Mouse (Mus musculus): ENCODE data around the gene Fam214b. TPM values are rescaled to one million over a fixed set of nuclear protein-coding genes. Genes with fewer than 3 reads are reported as not detected.

The Fam214b gene
- total and polyA plus RNA-seq, 3 experiments, result 1.3 to 3.8 TPM; not detected in 1

- Histone ChIP-seq H3K79me2 (ENCODE audit: control insufficient read depth, insufficient read depth, low read length, poor library complexity) (no peaks in the 10 kb centered on the region), H3K9ac (ENCODE audit: control insufficient read depth, low read depth, low read length, poor library complexity, severe bottlenecking) (peak overlapping the region; percentile 63), H3K27ac (ENCODE audit: control insufficient read depth, low read depth, low read length) (no peak overlapping the region), H3K9me3 (replicated peaks; ENCODE audit: insufficient read depth, low read length) (no peaks in the 10 kb centered on the region), H3K4me3 (ENCODE audit: control insufficient read depth in 1 of 2, insufficient read depth in 1 of 2, low read depth in 2 of 2, low read length in 2 of 2) (peak overlapping the region; percentile 56 to 62), H3K36me3 (ENCODE audit: control insufficient read depth in 1 of 2, insufficient read depth in 2 of 2, low read length in 2 of 2) (peaks cover 0 to 9% of the 10 kb centered on the region in 2 experiments; a peak in 2 of 4 replicates), H3K4me1 (ENCODE audit: control insufficient read depth in 1 of 2, insufficient read depth in 2 of 2, low read length in 2 of 2) (peaks cover 5 to 24% of the 10 kb centered on the region in 2 experiments), H3K27me3 (ENCODE audit: control insufficient read depth in 1 of 2, insufficient read depth in 2 of 2, low read length in 2 of 2) (no peaks in the 10 kb centered on the region)
- peak; percentile 94 for DNase-seq (ENCODE audit: low read depth, low spot score)
- peak; percentile 36; the same call in 1 of the 2 replicates for TF ChIP-seq ELF1 (IDR thresholded peaks at IDR 0.05; ENCODE audit: low read depth, low read length)
- no peak for TF ChIP-seq ZMIZ1 (IDR thresholded peaks at IDR 0.05; ENCODE audit: low read depth, low read length)
- TF ChIP-seq ZNF384 (IDR thresholded peaks at IDR 0.05; ENCODE audit: low read depth, low read length), result no peak
- TF ChIP-seq SIN3A (IDR thresholded peaks at IDR 0.05; ENCODE audit: low read length), result peak; percentile 82
- TF ChIP-seq ZC3H11A (IDR thresholded peaks at IDR 0.05; ENCODE audit: low read depth, low read length), result peak; percentile 53; the same call in 1 of the 2 replicates
- TF ChIP-seq NELFE (IDR thresholded peaks at IDR 0.05; ENCODE audit: low read depth, low read length), result no peak
- no peak for TF ChIP-seq NRF1 (IDR thresholded peaks at IDR 0.05; ENCODE audit: insufficient read depth, low read depth, low read length, poor library complexity, severe bottlenecking)
- peak; percentile 39; the same call in 1 of the 2 replicates for TF ChIP-seq MXI1 (IDR thresholded peaks at IDR 0.05; ENCODE audit: low read depth, low read length)
- TF ChIP-seq KAT2A (conservative IDR thresholded peaks at IDR 0.05; ENCODE audit: low read depth, low read length), result no peak
- TF ChIP-seq SMC3 (IDR thresholded peaks at IDR 0.05; ENCODE audit: low read depth, low read length), result peak; percentile 69
- TF ChIP-seq HCFC1 (IDR thresholded peaks at IDR 0.05; ENCODE audit: low read depth, low read length), result peak; percentile 61; the same call in 1 of the 2 replicates
- peak; percentile 63 to 94 (median 88) for TF ChIP-seq CTCF (IDR thresholded peaks at IDR 0.05 in 2 of 3, conservative IDR thresholded peaks at IDR 0.05 in 1 of 3; ENCODE audit: control insufficient read depth in 1 of 3, insufficient read depth in 1 of 3, low read depth in 2 of 3, low read length in 3 of 3, poor library complexity in 1 of 3, severe bottlenecking in 1 of 3)
- TF ChIP-seq TCF12 (IDR thresholded peaks at IDR 0.05; ENCODE audit: low read depth, low read length), result 0 out of 2 replicates have a peak, but pooled peaks have one; percentile 37
- no peak for TF ChIP-seq UBTF (IDR thresholded peaks at IDR 0.05; ENCODE audit: borderline replicate concordance, insufficient read depth, low read depth, low read length)
- TF ChIP-seq GABPA (IDR thresholded peaks at IDR 0.05; ENCODE audit: low read depth, low read length), result no peak
- 0 out of 2 replicates have a peak, but pooled peaks have one; percentile 32 for TF ChIP-seq TBP (IDR thresholded peaks at IDR 0.05; ENCODE audit: low read depth, low read length)
- TF ChIP-seq RAD21 (IDR thresholded peaks at IDR 0.05; ENCODE audit: low read depth, low read length), result peak; percentile 90
Measured at GRCm38 (mm10) chr4:43047231-43047630, 1.2 kb upstream of the Fam214b start.

GRCm38 (mm10) chr4:43046607-43047006 lies 587 bp upstream of the Fam214b start:
- no peaks in the 10 kb centered on the region for H3K27me3 ChIP-seq (ENCODE audit: control insufficient read depth in 1 of 2, insufficient read depth in 2 of 2, low read length in 2 of 2)
- H3K4me3 ChIP-seq (ENCODE audit: control insufficient read depth in 1 of 2, insufficient read depth in 1 of 2, low read depth in 2 of 2, low read length in 2 of 2), result peak overlapping the region; percentile 46 to 62
- H3K9ac ChIP-seq (ENCODE audit: control insufficient read depth, low read depth, low read length, poor library complexity, severe bottlenecking), result peak overlapping the region; percentile 54
- no peak for TF ChIP-seq MYC (IDR thresholded peaks at IDR 0.05; ENCODE audit: low read depth, low read length)
- no peak for TF ChIP-seq SMC3 (IDR thresholded peaks at IDR 0.05; ENCODE audit: low read depth, low read length)
- TF ChIP-seq MAZ (IDR thresholded peaks at IDR 0.05; ENCODE audit: low read depth, low read length), result no peak
- no peak for TF ChIP-seq UBTF (IDR thresholded peaks at IDR 0.05; ENCODE audit: borderline replicate concordance, insufficient read depth, low read depth, low read length)
- TF ChIP-seq ZNF384 (IDR thresholded peaks at IDR 0.05; ENCODE audit: low read depth, low read length), result no peak
- no peak for TF ChIP-seq ZMIZ1 (IDR thresholded peaks at IDR 0.05; ENCODE audit: low read depth, low read length)
- no peak for TF ChIP-seq E2F4 (IDR thresholded peaks at IDR 0.05; ENCODE audit: borderline replicate concordance, low read depth, low read length)
- no peak for TF ChIP-seq GATA1 (IDR thresholded peaks at IDR 0.05; ENCODE audit: low read depth, low read length)
- no peak for TF ChIP-seq POLR2A (IDR thresholded peaks at IDR 0.05; ENCODE audit: control insufficient read depth in 1 of 2, insufficient read depth in 1 of 2, low read depth in 1 of 2, low read length in 2 of 2, poor library complexity in 1 of 2)
- TF ChIP-seq CHD1 (IDR thresholded peaks at IDR 0.05; ENCODE audit: low read depth, low read length), result no peak
- no peak for TF ChIP-seq RAD21 (IDR thresholded peaks at IDR 0.05; ENCODE audit: low read depth, low read length)
- H3K36me3 ChIP-seq (ENCODE audit: control insufficient read depth in 1 of 2, insufficient read depth in 2 of 2, low read length in 2 of 2), result peaks cover 0 to 9% of the 10 kb centered on the region in 2 experiments; a peak in 2 of 4 replicates
- H3K4me1 ChIP-seq (ENCODE audit: control insufficient read depth in 1 of 2, insufficient read depth in 2 of 2, low read length in 2 of 2), result peaks cover 5 to 24% of the 10 kb centered on the region in 2 experiments
- H3K79me2 ChIP-seq (ENCODE audit: control insufficient read depth, insufficient read depth, low read length, poor library complexity), result no peaks in the 10 kb centered on the region
- no peaks in the 10 kb centered on the region for H3K9me3 ChIP-seq (replicated peaks; ENCODE audit: insufficient read depth, low read length)
- peak overlapping the region; percentile 24; the same call in 1 of the 2 replicates for H3K27ac ChIP-seq (ENCODE audit: control insufficient read depth, low read depth, low read length)
- peak; percentile 46 for DNase-seq (ENCODE audit: low read depth, low spot score)
